Mouse (Mus musculus): ENCODE measurements around the gene Ilkap. TPM values are rescaled to one million over a fixed set of nuclear protein-coding genes. Genes with fewer than 3 reads are reported as not detected.

Gene Ilkap
- total RNA-seq (2021): 100 to 1,000 TPM; 104 TPM
- long read RNA-seq, experiment 1, transcript Ilkap-201 (12 exons, 1,368 nt): major isoform, 54 of 128 reads
- long read RNA-seq, experiment 1, partial matches to known transcripts: 3 of 128 reads
- long read RNA-seq, experiment 1, other reads (novel, unspliced or antisense): 67 of 128 reads
- long read RNA-seq, experiment 2, transcript Ilkap-201 (12 exons, 1,368 nt): major isoform, 82 of 174 reads
- long read RNA-seq, experiment 2, partial matches to known transcripts: 3 of 174 reads
- long read RNA-seq, experiment 2, other reads (novel, unspliced or antisense): 84 of 174 reads

- peak; percentile 46 to 64 for DNase-seq (ENCODE audit: low spot score in 2 of 2)
These were observed at the start of gene Ilkap for GRCm38 (mm10) chr1:91398260-91399062. TSS of gene Ilkap (minus strand) at chr1:91398815.

- DNase-seq (ENCODE audit: low spot score in 2 of 2): no peak
These were observed 47.9 kb upstream of the Ilkap start for GRCm38 (mm10) chr1:91446511-91446910.

DNA sequence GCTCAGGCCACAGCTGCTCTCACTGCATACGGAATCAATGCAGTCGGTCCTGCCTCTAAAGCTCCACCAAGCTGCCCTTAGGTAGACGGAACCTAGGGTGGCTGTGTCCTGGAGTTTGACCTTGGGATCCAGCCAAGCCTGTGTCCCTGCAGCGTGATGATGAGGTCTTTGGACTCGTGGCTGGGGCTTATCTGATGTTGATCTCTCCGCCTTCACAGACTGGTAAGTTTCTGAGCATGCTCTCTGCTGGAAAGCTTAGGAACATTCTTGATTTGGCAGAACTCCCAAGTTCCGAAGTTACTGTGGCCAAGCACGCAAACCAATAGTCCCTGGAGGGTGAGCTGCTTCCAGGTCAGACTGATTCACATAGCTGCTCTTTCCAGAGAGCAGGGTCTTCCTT is 47.4 kb upstream of the Ilkap start:
- DNase-seq (ENCODE audit: low spot score in 2 of 2): peak in 1 of 2 experiments; percentile 59

- DNase-seq (ENCODE audit: low spot score in 2 of 2): no peak
These were observed 46.5 kb upstream of the Ilkap start for GRCm38 (mm10) chr1:91444841-91445830.

- DNase-seq (ENCODE audit: low spot score in 2 of 2): no peak
These were observed 43.9 kb upstream of the Ilkap start for GRCm38 (mm10) chr1:91442350-91442990.

DNA sequence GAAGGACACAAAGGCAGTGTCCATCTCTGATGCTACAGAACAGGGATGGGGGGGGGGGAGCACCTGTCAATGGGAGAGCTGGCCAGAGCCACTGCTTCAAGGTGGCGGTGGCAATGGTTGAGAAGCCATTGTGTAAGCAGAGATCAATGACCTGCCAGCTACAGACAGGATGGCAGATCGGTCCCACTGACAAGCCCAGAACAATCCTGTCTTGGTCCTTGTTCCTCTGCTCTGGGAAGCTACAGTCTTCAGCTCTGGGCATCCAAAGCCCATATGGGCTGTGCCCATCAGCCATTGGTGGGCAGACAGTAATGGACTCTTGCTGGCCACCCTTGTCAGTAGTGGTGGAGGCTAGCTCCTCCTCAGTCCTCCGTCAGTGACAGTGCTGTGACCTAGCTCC is 43.2 kb upstream of the Ilkap start:
- DNase-seq (ENCODE audit: low spot score in 2 of 2): no peak

DNA sequence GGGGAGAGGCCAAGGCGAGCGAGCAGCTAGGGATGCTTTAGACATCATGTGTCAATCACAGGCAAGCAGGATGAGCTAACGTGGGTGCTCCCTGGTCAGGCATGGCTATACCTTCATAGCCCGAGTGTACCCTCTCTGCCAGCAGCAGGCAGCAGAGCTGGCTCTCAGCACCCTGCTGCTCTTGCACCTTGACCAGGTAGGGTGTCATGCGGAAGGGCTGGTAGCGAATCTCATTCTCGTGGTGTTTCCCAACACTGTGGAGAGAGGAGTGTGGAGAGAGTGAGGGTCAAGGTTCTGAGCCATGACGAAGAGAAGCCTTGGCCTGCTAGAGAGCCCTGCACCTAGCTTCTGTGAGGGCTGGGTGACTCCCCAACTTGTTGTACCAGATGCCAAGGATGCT is 41.2 kb upstream of the Ilkap start:
- DNase-seq (ENCODE audit: low spot score in 2 of 2): no peak

DNA sequence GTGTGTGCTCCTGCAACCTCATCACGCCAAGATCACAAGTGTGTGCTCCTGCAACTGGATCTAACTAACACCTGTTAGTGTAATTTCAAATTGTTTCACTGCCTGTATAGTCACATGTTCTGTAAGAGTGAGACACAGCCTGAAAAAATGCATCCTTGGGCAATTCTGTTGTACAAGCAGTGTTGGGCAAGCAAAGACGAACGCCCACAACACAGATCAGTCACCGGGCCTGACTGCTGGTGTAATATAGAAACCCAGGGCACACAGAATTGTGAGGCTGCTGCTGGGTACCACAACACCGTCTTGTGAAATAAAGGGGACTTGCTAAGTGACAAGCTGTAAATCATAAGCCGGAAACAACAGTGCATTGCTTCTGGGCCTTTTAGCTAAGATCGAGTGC is 39.0 kb upstream of the Ilkap start:
- no peak for DNase-seq (ENCODE audit: low spot score in 2 of 2)

GRCm38 (mm10) chr1:91437083-91437400 is 38.4 kb upstream of the Ilkap start:
- no peak for DNase-seq (ENCODE audit: low spot score in 2 of 2)

GRCm38 (mm10) chr1:91436380-91437082 is 37.9 kb upstream of the Ilkap start:
- DNase-seq (ENCODE audit: low spot score in 2 of 2): peak in 1 of 2 experiments; percentile 68

- no peak for DNase-seq (ENCODE audit: low spot score in 2 of 2)
These were observed 37.1 kb upstream of the Ilkap start for GRCm38 (mm10) chr1:91435606-91436130.

DNA sequence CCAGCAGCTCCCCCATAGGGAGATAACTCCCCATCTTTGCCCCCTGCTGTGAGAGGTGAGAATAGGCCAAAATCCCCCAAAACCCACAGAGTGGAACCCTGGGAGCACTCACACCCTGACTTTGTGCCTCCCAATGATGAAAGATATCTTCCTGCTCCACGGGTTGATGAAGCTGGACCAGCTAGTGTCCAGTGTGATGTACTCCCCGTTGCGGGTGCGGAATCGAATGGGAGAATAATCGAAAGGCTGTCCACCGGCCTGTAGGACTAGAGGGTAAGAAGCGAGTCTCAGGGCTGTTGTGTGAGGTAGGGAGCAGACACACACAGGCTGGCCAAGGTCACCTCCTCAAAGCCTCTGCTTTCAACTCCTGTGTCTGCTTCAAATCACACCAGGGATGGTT is 36.3 kb upstream of the Ilkap start:
- no peak for DNase-seq (ENCODE audit: low spot score in 2 of 2)

- DNase-seq (ENCODE audit: low spot score in 2 of 2): no peak
These were observed 32.1 kb upstream of the Ilkap start for GRCm38 (mm10) chr1:91430761-91431160.

- no peak for DNase-seq (ENCODE audit: low spot score in 2 of 2)
These were observed 30.6 kb upstream of the Ilkap start for GRCm38 (mm10) chr1:91429212-91429611.

DNA sequence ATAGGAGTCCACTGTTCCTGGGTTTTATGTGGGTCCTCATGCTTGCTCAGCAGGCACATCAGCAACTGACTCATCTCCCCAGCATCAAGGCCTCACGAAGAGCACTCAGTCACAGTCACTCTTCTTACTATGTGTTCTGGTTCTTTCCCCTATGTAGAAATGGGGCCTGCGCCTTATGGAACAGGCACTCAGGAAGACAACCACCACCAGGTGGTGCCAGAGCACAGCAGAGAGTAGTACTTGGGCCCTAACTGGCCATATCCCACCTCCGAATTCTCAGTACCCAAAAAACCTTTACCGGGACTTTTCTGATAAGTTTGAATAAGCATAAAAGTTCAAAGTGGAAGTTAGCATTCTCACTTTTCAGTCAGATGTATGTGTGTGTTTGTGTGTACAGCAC is 30.0 kb upstream of the Ilkap start:
- DNase-seq (ENCODE audit: low spot score in 2 of 2): peak; percentile 69 to 84

DNA sequence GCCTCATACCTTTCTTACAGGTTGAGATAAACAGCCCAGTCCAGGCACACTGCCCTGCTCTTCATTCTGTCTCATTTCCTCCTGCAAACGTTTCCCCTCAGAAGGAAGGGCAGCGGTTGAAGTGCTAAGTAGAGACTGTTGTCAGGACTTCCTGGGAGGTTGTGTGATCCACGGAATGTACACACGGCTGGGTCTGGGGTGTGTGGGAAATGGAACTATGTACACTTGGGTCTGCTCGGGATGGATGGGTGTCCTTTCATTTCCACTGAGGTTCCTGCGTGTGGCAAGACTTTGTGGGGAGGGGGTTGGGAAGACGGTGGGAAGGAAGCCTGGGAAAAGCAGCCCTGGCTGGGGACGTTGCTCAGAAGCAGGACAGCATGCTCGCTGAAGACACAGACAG is 27.8 kb upstream of the Ilkap start:
- no peak for DNase-seq (ENCODE audit: low spot score in 2 of 2)

DNA sequence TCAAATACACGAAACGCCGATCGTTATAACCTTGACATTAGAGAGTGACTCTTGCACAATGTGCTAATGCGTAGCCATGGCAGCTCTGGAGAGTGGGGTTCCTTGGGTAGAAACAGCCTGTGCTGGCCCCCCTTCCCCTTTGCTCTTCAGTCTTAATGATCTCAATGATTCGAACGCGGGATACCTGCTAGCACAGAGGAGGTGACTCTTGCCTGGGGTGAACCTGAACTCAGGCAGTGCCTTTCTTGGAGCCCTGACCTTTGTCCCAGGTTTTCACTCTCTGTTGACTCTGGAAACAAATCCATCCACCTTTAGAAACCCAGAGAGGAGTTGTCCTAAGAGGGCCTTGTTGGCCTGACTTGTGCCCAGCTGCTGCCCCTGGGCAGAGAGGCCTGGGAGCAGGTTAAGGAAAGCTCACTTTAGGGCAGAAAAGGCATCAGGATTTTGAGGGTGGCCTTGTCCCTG is 22.0 kb upstream of the Ilkap start:
- no peak for DNase-seq (ENCODE audit: low spot score in 2 of 2)

GRCm38 (mm10) chr1:91419862-91420600 is 21.4 kb upstream of the Ilkap start:
- DNase-seq (ENCODE audit: low spot score in 2 of 2): peak in 1 of 2 experiments; percentile 31

DNA sequence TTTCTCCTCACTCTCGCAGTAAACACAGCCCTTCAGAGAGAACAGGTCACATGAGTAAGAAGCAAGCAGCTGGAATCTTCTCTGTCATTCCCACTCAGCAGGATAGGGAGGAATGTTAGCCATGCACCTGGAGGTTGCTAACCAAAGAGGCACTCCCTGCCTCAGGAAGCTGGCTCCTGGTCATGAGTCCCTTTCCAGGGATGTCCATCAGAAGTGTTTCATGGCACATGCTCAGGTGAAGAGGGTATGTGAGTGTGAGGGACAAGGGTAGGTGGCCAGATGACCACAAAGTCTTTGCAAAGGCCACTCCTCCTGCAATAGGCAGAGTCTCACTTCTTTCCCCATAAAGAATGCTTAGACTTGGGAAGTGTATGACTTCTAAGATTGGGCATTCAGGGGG is 19.4 kb upstream of the Ilkap start:
- DNase-seq (ENCODE audit: low spot score in 2 of 2): no peak
